Mouse (Mus musculus): ENCODE measurements around the gene Il6.
A peak's percentile ranks its signal among the peaks of the same experiment; 100 is the strongest.
"Not testable (repeated sequence)": the region's sequence is repeated elsewhere in the genome, so short reads cannot be mapped to it uniquely, and the experiment has no call there.

Il6 gene

DNA sequence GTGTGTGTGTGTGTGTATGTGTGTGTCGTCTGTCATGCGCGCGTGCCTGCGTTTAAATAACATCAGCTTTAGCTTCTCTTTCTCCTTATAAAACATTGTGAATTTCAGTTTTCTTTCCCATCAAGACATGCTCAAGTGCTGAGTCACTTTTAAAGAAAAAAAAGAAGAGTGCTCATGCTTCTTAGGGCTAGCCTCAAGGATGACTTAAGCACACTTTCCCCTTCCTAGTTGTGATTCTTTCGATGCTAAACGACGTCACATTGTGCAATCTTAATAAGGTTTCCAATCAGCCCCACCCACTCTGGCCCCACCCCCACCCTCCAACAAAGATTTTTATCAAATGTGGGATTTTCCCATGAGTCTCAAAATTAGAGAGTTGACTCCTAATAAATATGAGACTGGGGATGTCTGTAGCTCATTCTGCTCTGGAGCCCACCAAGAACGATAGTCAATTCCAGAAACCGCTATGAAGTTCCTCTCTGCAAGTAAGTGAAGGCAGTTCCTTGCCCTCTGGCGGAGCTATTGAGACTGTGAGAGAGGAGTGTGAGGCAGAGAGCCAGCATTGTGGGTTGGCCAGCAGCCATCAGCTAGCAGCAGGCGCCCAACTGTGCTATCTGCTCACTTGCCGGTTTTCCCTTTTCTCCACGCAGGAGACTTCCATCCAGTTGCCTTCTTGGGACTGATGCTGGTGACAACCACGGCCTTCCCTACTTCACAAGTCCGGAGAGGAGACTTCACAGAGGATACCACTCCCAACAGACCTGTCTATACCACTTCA, at the start of gene Il6:
Gene Il6 (plus strand): TSS at position 389 of the 778 bp plus-strand sequence.
- DNase-seq: peak; percentile 79

DNA sequence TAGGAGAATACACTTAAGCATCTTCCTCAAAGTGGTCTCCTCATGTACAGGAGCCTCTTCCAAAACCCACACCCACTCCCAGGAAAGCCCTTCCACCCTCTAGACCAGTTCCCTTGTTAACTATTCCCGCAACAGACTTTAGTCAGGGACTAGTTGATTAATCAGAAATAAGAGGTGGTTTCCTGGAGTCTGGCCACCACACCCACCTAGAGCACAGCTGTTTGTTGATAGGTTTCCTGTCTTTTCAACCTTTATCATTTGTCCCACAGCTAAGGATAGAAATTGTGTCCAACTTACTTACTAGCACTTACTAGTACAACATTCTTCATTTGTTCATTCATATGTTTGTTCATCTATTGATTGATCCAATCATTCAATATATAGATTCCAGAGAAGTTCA, 49.4 kb upstream of the Il6 start:
- no peak for DNase-seq

DNA sequence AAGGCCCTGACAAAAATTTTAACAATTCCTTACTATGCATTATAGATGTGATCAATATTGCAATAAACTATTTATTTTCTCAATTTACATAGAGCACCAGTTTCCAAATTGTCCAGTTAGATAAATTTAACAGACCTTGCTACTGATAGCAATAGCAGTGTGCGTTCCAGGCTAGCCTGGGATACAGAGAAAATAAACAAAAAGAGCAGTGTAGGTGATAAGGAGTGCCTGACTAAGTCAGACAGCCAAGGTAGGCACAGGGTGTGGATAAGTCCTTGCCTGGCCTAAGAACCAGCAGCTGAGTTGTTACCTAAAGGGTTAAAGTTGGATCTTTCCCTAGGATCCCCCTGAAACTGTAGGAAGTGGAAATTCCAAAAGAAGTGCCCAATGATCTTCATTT, 42.7 kb upstream of the Il6 start:
- DNase-seq: no peak

- no peak for DNase-seq
Measured at GRCm38 (mm10) chr5:29972796-29973195, 40.1 kb upstream of the Il6 start.

DNA sequence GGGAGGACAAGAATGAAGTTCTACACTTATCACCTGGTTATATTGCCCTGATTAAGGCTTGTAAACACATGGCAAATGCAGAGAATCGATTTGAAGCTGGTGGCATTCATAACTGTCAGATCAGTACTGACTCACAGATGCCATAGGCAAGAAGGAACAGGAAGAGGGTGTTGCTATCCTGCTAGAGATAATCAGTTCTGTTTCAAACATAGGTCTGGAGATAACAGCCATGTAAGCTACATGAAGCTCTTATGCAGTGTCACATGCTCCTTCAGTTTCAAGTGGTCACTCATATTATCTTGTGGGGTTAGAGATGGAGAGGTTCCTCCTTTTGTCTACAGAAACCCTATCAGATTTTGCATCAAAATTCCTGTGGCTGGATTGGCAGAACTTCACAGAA, 39.4 kb upstream of the Il6 start:
- DNase-seq: no peak

DNA sequence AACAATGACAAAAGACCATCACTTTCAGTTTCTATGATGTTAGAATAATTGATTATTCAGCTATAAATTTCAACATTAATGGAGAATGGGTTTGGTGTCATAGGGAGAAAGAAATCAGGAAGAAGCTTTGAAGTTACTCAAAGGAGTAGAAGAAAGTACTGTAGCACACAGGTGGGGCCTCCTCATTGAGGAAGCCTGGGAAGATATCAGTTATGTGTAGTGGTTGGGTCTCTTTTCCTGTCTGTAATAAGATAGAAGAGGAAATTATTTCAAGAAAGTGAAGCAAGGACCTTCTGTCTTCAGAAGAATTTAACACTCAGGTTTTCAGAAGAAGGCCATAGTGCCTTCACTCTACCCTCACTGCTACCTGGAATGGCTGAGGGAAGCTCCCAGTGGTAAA, 38.8 kb upstream of the Il6 start:
- no peak for DNase-seq

- no peak for DNase-seq
Measured at GRCm38 (mm10) chr5:29993583-29993982, 19.3 kb upstream of the Il6 start.

DNA sequence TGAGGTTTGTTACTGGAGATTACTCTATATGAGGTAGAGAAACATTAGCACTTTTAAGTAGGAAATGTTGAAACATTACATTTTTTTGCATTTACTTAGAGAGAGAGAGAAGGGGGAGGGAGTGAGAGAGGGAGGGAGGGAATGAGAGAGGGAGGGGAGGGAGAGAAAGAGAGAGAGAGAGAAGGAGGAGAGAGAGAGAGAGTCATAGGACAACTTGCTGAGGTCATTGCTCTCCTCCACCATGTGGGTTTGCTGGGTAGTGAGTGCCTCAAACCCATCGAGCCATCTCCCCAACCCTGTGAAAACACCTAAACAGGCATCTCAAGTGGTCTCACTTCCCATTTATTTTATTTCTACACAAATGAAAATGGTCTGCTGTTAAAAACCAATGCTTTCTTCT, 18.6 kb upstream of the Il6 start:
- no peak for DNase-seq

- DNase-seq: no peak
Measured at GRCm38 (mm10) chr5:29997351-29997750, 15.6 kb upstream of the Il6 start.

DNA sequence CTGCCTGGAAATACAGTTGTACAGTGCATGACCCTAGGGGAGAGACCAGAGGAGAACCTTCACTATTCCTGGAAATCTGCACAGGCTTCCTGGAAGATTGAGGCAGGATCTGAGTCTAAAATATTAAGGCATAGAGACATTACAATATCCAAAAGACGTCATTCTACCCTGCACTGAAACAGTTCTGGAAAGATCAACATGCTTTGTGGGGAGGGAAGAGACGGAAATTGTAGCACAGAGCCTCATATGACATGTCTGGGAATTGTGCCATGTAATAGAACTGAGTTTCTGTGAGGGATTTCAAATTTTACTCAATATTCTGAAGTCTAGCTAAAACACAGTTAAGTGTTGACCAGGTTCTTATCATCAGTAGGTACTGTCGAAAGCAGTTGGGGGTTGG, 12.0 kb upstream of the Il6 start:
- DNase-seq: no peak

GRCm38 (mm10) chr5:30014580-30014979, 1.7 kb downstream of the Il6 start:
- no peak for DNase-seq

GRCm38 (mm10) chr5:30035862-30036261, 22.9 kb downstream of the Il6 start:
- DNase-seq: not testable (repeated sequence)

- not testable (repeated sequence) for DNase-seq
Measured at GRCm38 (mm10) chr5:30037111-30037510, 24.2 kb downstream of the Il6 start.

DNA sequence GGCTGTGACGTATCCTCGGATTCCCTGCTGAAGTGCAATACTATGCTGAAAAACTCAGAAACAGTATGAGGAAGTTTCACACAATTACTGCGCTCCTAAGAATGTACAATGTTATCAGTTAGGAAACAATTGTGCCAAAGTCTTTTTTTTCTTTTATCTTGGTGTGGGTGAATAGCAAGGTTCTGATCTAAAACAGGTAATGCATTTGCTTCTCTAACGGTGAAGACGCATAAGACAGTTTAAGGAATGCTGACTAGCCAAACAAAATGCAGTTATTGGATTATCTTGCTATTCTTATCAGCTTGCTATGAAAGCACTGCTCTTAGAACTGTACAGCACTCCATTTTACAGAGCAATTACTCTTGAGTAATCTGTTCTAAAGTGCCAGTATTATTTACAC, 26.4 kb downstream of the Il6 start:
- DNase-seq: not testable (repeated sequence)

DNA sequence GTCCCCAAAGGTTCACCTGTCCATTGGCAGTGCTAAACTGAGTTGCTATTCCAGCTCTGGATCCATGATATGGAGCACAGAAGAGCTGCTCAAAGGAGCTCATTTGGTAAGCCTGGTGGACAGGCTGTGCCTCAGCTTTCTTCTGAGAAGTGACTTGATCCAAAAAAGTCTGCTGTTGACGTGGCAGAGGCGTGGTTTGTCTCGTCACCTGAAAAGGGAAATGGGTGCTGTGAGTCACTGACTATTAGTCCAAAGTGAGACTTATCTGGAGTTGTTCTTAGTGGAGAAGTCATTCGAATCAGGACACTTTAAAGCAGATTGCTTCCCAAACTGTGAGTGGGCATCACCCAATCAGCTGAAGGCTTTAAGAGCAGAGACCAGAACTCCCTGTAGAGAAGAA, 26.9 kb downstream of the Il6 start:
- not testable (repeated sequence) for DNase-seq

GRCm38 (mm10) chr5:30058216-30058731, 45.4 kb downstream of the Il6 start:
- DNase-seq: no peak

DNA sequence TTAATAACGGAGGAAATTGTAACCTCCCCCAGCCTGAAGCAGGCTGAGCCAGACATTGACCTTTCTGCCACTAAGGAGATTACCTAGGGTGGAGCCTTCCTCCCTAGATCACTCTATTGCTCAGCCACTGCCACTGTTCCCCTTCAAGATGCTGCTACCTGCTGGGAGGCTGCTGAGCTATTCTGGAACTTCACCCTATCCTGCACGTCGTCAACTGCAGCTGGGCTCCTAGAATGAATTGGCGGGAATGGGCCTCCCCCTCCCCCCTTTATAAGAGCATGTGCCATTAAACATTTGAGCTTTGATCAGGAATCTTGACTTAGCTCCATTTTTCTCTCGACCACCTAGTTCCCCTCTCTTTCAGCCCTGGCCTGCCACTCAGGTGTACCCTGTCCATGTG, 46.7 kb downstream of the Il6 start:
- not testable (repeated sequence) for DNase-seq

GRCm38 (mm10) chr5:30067726-30068125, 54.8 kb downstream of the Il6 start:
- DNase-seq: no peak
